Mouse (Mus musculus) liver, embryonic 14.5 days (tissue): ENCODE results near the gene Zfp346.

ENCODE experiments used
- CTCF ChIP-seq: IDR thresholded peaks from 2 replicates; pipeline ENCODE4 v1.5.1; 2016; ENCODE audit warnings: antibody characterized with exemption, low read depth, control low read depth
- EP300 ChIP-seq: IDR thresholded peaks from 2 replicates; pipeline ENCODE4 v1.6.1; 2016; ENCODE audit warnings: antibody characterized with exemption, low read depth

DNA sequence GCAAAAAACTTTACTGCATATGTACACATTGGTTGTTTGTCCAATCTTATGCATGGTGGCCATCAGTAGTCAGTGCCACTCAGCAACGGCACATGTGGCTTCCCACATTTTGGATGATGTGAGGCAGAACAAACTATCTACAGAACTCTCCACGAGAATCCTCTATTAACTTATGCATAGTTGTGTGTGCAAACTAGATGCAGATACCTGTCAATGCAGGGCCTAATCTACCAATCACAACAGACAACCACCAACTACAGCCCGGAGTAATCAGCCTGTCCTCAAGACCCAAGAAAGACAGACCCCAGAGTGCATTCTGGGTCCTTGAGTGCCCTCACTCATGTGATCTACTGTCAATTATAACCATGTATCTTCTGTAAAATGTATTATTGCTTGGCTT lies 2.7 kb upstream of the Zfp346 start:
- TF ChIP-seq CTCF, result no peak
- no peak for TF ChIP-seq EP300
